Mouse (Mus musculus) lung, adult 2 months (tissue): ENCODE measurements at regions not wholly inside any gene's neighbourhood (a gene's known extent, or its start where the extent isn't known, plus 50 kb on each side); places are given as distances from the start of the nearest gene placed in this dataset.

ENCODE experiments used
- CTCF ChIP-seq: fragments of 200-500 bp; IDR thresholded peaks from 2 replicates; pipeline ENCODE4 v1.5.1; 2011; ENCODE audit warnings: mild to moderate bottlenecking, low read length, control low read depth; ENCODE audit not compliant: insufficient read depth
- POLR2A ChIP-seq: fragments of 200-500 bp; IDR thresholded peaks from 2 replicates; pipeline ENCODE4 v1.6.1; 2011; ENCODE audit warnings: low read depth, mild to moderate bottlenecking, control low read depth, low read length, borderline replicate concordance; ENCODE audit errors: extremely low read depth

DNA sequence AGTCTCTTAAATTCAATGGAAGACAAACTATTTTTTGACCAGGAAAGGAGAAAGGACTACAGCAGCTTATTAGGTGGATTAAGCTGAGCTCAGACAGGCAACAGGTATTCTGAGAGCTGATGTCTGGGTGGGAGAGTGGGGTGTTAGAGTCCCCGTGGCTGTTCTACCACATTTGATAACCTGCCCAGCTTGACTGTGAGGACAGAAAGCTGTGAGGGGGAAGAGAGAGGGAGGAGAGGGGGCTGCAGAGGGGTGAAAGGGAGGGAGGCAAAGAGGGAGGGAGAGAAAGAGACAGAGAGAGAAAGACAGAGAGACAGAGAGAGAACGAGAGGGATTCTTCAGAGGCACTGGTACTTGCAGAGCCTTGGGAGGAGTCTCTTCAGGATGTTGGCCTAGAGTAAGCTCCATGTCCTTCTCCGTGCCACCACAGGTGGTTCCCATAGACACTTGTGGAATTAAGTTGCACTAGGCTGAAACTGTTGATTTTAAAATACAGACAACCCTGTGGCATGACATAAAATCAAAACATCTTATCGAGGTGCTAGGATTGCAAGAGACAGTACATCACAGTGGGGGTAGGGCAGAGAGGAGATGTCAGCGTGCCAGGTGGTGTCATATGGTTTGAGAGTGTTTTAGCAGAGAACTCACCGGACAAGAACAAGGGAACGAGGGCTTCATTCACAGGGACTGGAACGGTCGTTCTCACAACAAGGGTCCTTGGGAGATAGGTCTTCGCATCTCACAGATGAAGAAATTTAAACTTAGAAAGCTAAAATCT lies 243.3 kb downstream of the Ccdc91 start:
- TF ChIP-seq CTCF (no peak), POLR2A (no peak)
